Mouse (Mus musculus) limb, embryonic 14.5 days (tissue): ENCODE data around the gene Zfp523. TPM values are rescaled to one million over a fixed set of nuclear protein-coding genes. Genes with fewer than 3 reads are reported as not detected.

ENCODE experiments used
- ATAC-seq: fragments of 200-750 bp; cut with Nextera tagmentation; 2 replicates; pipeline ENCODE4 v1.8.0; 2017; ENCODE audit warnings: low read depth, moderate number of reproducible peaks, moderate TSS enrichment; ENCODE audit not compliant: low FRiP score
- DNase-seq: peaks from one replicate; pipeline ENCODE4 v3.0.0-alpha.2; 2015; ENCODE audit warnings: low spot score
- H3K27ac ChIP-seq: fragments of 300-500 bp; sonication (generic); replicated peaks from 2 replicates; pipeline ENCODE4 v1.5.1; 2014; ENCODE audit warnings: low read depth, mild to moderate bottlenecking, low read length, moderate library complexity, mixed read lengths
- H3K27me3 ChIP-seq: fragments of 300-500 bp; sonication (generic); 2 replicates; pipeline ENCODE4 v1.6.1; 2014; ENCODE audit warnings: low read length, mixed read lengths; ENCODE audit not compliant: control insufficient read depth, insufficient read depth
- H3K36me3 ChIP-seq: fragments of 300-500 bp; sonication (generic); 2 replicates; pipeline ENCODE4 v1.6.1; 2014; ENCODE audit warnings: mild to moderate bottlenecking, low read length, moderate library complexity, mixed read lengths; ENCODE audit not compliant: control insufficient read depth, insufficient read depth
- H3K4me1 ChIP-seq: fragments of 300-500 bp; sonication (generic); 2 replicates; pipeline ENCODE4 v1.6.1; 2014; ENCODE audit warnings: antibody characterized with exemption, low read length, mixed read lengths; ENCODE audit not compliant: control insufficient read depth, insufficient read depth
- H3K4me2 ChIP-seq: fragments of 300-500 bp; sonication (generic); replicated peaks from 2 replicates; pipeline ENCODE4 v1.6.1; 2014; ENCODE audit warnings: low read depth, mild to moderate bottlenecking, low read length, moderate library complexity; ENCODE audit not compliant: severe bottlenecking
- H3K4me3 ChIP-seq: fragments of 300-500 bp; sonication (generic); replicated peaks from 2 replicates; pipeline ENCODE4 v1.5.1; 2014; ENCODE audit warnings: low read length
- H3K9ac ChIP-seq: fragments of 300-500 bp; sonication (generic); 2 replicates; pipeline ENCODE4 v1.6.1; 2014; ENCODE audit warnings: mild to moderate bottlenecking, low read depth, low read length, moderate library complexity; ENCODE audit not compliant: severe bottlenecking
- H3K9me3 ChIP-seq: fragments of 300-500 bp; sonication (generic); 2 replicates; pipeline ENCODE4 v1.6.1; 2016; ENCODE audit warnings: low read length; ENCODE audit not compliant: control insufficient read depth
- POLR2A ChIP-seq: fragments of 200-500 bp; IDR thresholded peaks from 2 replicates; pipeline ENCODE4 v1.8.0; 2012; ENCODE audit warnings: inconsistent platforms, mild to moderate bottlenecking, moderate library complexity, borderline replicate concordance; ENCODE audit not compliant: insufficient read depth, insufficient read length; ENCODE audit errors: extremely low read depth
- WGBS: fragments of 180-500 bp; shearing (Covaris S2); extraction: QIAGEN DNeasy Blood & Tissue Kit; methylation state at CpG from one replicate; pipeline ENCODE4 v1.1.7; 2014; 5-methylcytosine and 5-hydroxymethylcytosine counted together
- polyA plus RNA-seq, 2 experiments: library from polyadenylated mRNA; depleted of rRNA in 1 of 2; stranded (reverse) in 1 of 2; unstranded in 1 of 2; fragments of >200 nt; fragmentation: Nextera tagmentation in 1 of 2; extraction: Ambion mirVana in 1 of 2; gene quantifications; 2 replicates each; pipeline versions ENCODE4 v1.2.1 to v1.2.3; 2012 to 2014

Gene Zfp523
- polyA plus RNA-seq, 2 experiments: 37.5 to 79.1 TPM

- Histone ChIP-seq H3K4me2 (no peak overlapping the region), H3K4me1 (peaks cover 41% of the 10 kb centered on the region), H3K9me3 (no peaks in the 10 kb centered on the region), H3K4me3 (no peak overlapping the region), H3K27me3 (no peaks in the 10 kb centered on the region), H3K27ac (no peak overlapping the region), H3K9ac (no peak overlapping the region), H3K36me3 (peaks cover 25% of the 10 kb centered on the region)
- no peak for TF ChIP-seq POLR2A
- ATAC-seq: no peak
- no peak for DNase-seq
- 69% methylated on average over 11 of the region's 11 CpGs for WGBS
Measured at GRCm38 (mm10) chr17:28246640-28247039, 69.7 kb downstream of the Zfp523 start.

GRCm38 (mm10) chr17:28247613-28248012 lies 70.7 kb downstream of the Zfp523 start:
- no peak overlapping the region for H3K4me2 ChIP-seq
- WGBS: 21% methylated on average over 6 of the region's 6 CpGs
- DNase-seq: peak; percentile 41
- H3K4me1 ChIP-seq: peaks cover 44% of the 10 kb centered on the region
- H3K36me3 ChIP-seq: peaks cover 23% of the 10 kb centered on the region
- H3K4me3 ChIP-seq: no peak overlapping the region
- ATAC-seq: no peak
- H3K27ac ChIP-seq: no peak overlapping the region
- no peak for TF ChIP-seq POLR2A
- no peaks in the 10 kb centered on the region for H3K27me3 ChIP-seq
- H3K9me3 ChIP-seq: no peaks in the 10 kb centered on the region
- no peak overlapping the region for H3K9ac ChIP-seq

- DNase-seq: no peak
- 62% methylated on average over 12 of the region's 12 CpGs for WGBS
Measured at GRCm38 (mm10) chr17:28249062-28249461, 72.1 kb downstream of the Zfp523 start.

GRCm38 (mm10) chr17:28251579-28252280 lies 74.8 kb downstream of the Zfp523 start:
- Histone ChIP-seq H3K9me3 (no peaks in the 10 kb centered on the region), H3K27me3 (no peaks in the 10 kb centered on the region), H3K36me3 (peaks cover 11% of the 10 kb centered on the region), H3K27ac (0 out of 2 replicates have a peak overlapping the region, but pooled peaks have one; percentile 1), H3K4me1 (peaks cover 47% of the 10 kb centered on the region), H3K4me2 (no peak overlapping the region), H3K9ac (no peak overlapping the region), H3K4me3 (no peak overlapping the region)
- no peak for ATAC-seq
- DNase-seq: no peak
- no peak for TF ChIP-seq POLR2A
- WGBS: 76% methylated on average over 12 of the region's 12 CpGs

More at GRCm38 (mm10) chr17:28249062-28249461, 72.1 kb downstream of the Zfp523 start:
- no peak for TF ChIP-seq POLR2A
- no peaks in the 10 kb centered on the region for H3K9me3 ChIP-seq
- H3K9ac ChIP-seq: no peak overlapping the region
- no peak overlapping the region for H3K4me3 ChIP-seq
- H3K4me1 ChIP-seq: peaks cover 44% of the 10 kb centered on the region
- H3K27me3 ChIP-seq: no peaks in the 10 kb centered on the region
- no peak for ATAC-seq
- no peak overlapping the region for H3K27ac ChIP-seq
- no peak overlapping the region for H3K4me2 ChIP-seq
- peaks cover 15% of the 10 kb centered on the region for H3K36me3 ChIP-seq

- Histone ChIP-seq H3K4me3 (no peak overlapping the region), H3K27me3 (no peaks in the 10 kb centered on the region), H3K9me3 (no peaks in the 10 kb centered on the region), H3K9ac (no peak overlapping the region), H3K36me3 (peaks cover 11% of the 10 kb centered on the region), H3K4me2 (no peak overlapping the region), H3K4me1 (peaks cover 47% of the 10 kb centered on the region), H3K27ac (no peak overlapping the region)
- ATAC-seq (no peak), DNase-seq (no peak)
- WGBS: 72% methylated on average over 5 of the region's 5 CpGs
- TF ChIP-seq POLR2A: no peak
Measured at GRCm38 (mm10) chr17:28252281-28252648, 75.3 kb downstream of the Zfp523 start.
